Mouse (Mus musculus) ES-Bruce4 (cell line): ENCODE data around the gene Foxp1. TPM values are rescaled to one million over a fixed set of nuclear protein-coding genes. Genes with fewer than 3 reads are reported as not detected.

Experiments
- H3K27ac ChIP-seq: 2 replicates; pipeline ENCODE4 v1.5.1; 2012; ENCODE audit warnings: low read length, inconsistent platforms; ENCODE audit not compliant: insufficient read depth
- H3K27me3 ChIP-seq: 2 replicates; pipeline ENCODE4 v1.6.1; 2012; ENCODE audit warnings: mild to moderate bottlenecking, low read length, inconsistent platforms; ENCODE audit not compliant: control insufficient read depth, poor library complexity, insufficient read depth, severe bottlenecking
- H3K36me3 ChIP-seq: 2 replicates; pipeline ENCODE4 v1.6.1; 2012; ENCODE audit warnings: inconsistent platforms, mild to moderate bottlenecking, low read length, moderate library complexity; ENCODE audit not compliant: control insufficient read depth, poor library complexity, insufficient read depth, severe bottlenecking
- H3K4me1 ChIP-seq: one replicate; pipeline ENCODE4 v1.8.1; 2011; ENCODE audit warnings: low read length; ENCODE audit not compliant: control insufficient read depth, insufficient read depth
- H3K4me3 ChIP-seq: 2 replicates; pipeline ENCODE4 v1.5.1; 2011; ENCODE audit warnings: low read depth, mild to moderate bottlenecking, low read length
- H3K9ac ChIP-seq: 2 replicates; pipeline ENCODE4 v1.6.1; 2012; ENCODE audit warnings: low read depth, mild to moderate bottlenecking, inconsistent platforms; ENCODE audit not compliant: poor library complexity, severe bottlenecking
- H3K9me3 ChIP-seq: replicated peaks from 2 replicates; pipeline ENCODE4 v1.6.1; 2012; ENCODE audit warnings: mild to moderate bottlenecking, low read length, inconsistent platforms; ENCODE audit not compliant: control insufficient read depth, poor library complexity, insufficient read depth, severe bottlenecking
- CTCF ChIP-seq: IDR thresholded peaks from one replicate; pipeline ENCODE4 v1.8.1; 2011; ENCODE audit warnings: low read depth, low read length
- EP300 ChIP-seq: IDR thresholded peaks from 2 replicates; pipeline ENCODE4 v1.6.1; 2011; ENCODE audit warnings: low read depth, low read length; ENCODE audit not compliant: insufficient read depth
- POLR2A ChIP-seq: IDR thresholded peaks from one replicate; pipeline ENCODE4 v1.8.1; 2011; ENCODE audit warnings: low read length; ENCODE audit not compliant: insufficient read depth
- polyA plus RNA-seq: library from polyadenylated mRNA; stranded (reverse); fragments of >200 nt; gene quantifications from 2 replicates; pipeline ENCODE4 v1.2.4, GENCODE M21; 2011; ENCODE audit warnings: low read depth; ENCODE audit not compliant: missing spikeins, insufficient read depth, insufficient read length

Gene Foxp1
- polyA plus RNA-seq, 1 experiment = 33.5 TPM

DNA sequence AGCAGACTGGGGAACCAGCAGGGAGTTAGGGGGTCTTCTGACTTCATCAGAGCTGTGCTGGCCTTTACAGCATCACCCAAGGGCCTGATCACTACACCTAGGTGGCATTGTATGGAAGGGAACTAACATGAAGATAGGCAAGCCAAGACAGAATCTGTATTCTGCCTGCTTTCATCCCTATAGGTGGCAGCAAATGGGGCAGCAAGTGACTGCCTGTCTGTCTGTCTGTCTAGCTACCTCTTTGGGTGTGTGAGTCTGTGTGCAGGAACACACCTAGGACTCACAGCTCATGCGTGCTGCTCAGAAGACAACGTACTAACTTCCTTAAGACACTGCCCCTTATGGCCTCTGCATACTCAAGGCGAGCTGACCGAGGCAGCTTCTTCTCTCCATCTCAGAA, 147.1 kb downstream of the Foxp1 start:
- Histone ChIP-seq H3K9me3 (no peaks in the 10 kb centered on the region), H3K4me1 (peaks cover 12% of the 10 kb centered on the region), H3K9ac (no peak overlapping the region), H3K27me3 (no peaks in the 10 kb centered on the region), H3K27ac (no peak overlapping the region), H3K4me3 (no peak overlapping the region), H3K36me3 (no peaks in the 10 kb centered on the region)
- TF ChIP-seq CTCF (no peak), EP300 (no peak)

DNA sequence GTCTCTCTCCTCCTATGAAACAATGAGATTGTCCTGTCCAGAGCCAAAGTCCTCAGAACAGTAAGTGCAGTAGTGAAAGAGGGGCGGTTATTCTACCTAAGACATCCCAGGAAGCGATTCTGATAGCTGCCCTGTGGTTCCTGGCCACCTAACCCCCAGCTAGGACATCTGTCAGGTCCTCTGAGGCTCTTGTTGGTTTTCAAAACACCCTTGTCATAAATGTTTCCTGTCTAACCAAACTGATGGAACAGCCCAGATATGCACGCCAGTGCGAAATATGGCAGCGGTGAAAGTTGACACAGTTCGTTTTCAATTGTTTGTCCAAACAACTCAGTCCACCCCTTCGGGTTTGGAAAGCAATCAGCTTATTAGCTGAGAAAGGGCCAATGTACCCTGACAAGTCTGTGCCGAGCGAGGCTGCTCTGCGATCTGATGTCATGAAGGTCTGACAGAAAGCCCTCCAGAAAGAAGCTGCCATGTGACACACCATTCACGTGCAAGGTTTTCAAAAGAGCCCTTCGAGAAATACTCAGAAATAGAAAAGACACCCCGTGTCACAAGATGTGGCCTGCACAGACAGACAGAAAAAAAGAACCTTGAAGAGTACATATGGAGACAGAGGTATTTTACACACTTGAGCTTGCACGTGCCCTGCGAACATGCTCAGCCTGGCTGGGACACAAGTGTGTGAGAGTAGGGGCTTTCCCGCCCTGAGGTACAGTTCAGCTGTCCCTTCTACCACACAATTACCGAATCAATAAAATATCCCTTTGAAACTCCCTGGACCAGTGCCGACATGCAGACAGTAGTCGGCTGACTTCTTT, 147.9 kb downstream of the Foxp1 start:
- Histone ChIP-seq H3K9me3 (no peaks in the 10 kb centered on the region), H3K9ac (no peak overlapping the region), H3K27me3 (no peaks in the 10 kb centered on the region), H3K27ac (no peak overlapping the region), H3K4me3 (no peak overlapping the region), H3K36me3 (no peaks in the 10 kb centered on the region), H3K4me1 (peaks cover 9% of the 10 kb centered on the region)
- TF ChIP-seq POLR2A (no peak), EP300 (no peak), CTCF (no peak)

DNA sequence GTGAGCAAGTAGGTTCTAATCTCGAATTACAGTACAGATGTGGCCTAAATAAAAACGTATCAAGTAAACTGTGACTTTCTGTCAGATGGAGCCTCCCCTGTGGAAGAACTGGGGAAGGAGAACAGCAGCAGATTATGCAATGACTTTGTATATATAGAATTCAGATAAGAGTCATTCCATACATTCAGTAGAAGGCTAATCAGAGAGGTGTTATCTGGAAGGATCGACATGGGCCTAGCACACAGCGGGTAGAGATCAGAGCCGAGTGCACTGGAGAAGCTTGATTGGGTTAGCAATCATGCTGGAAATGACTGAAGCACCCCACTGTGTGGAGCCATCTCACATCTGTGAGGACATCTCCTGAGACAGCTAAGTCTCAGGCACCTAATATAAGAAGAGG, 150.1 kb downstream of the Foxp1 start:
- Histone ChIP-seq H3K36me3 (no peaks in the 10 kb centered on the region), H3K9ac (no peak overlapping the region), H3K27me3 (no peaks in the 10 kb centered on the region), H3K27ac (no peak overlapping the region), H3K4me1 (peaks cover 6% of the 10 kb centered on the region), H3K9me3 (no peaks in the 10 kb centered on the region), H3K4me3 (no peak overlapping the region)
- no peak for TF ChIP-seq CTCF
- TF ChIP-seq EP300 = no peak
- no peak for TF ChIP-seq POLR2A

DNA sequence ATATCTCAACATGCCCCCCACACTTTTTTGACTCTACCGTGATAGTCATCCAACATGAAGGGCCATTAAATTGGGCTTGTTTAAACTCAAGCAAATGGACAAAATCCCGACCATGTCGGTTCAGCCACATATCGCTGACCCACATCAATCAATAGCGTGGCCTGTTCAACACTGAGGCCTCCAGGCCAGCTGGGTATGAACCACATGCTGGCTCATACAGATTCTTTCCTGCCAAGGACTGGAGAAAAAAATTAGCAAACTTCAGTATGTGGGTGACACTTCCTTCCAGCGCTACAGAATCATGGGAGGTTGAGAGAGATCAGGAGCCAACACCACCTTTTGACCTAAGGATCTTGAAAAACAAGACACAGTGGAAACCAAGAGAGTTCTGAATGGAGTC, 150.5 kb downstream of the Foxp1 start:
- H3K4me1 ChIP-seq = peaks cover 3% of the 10 kb centered on the region
- H3K9ac ChIP-seq = no peak overlapping the region
- no peaks in the 10 kb centered on the region for H3K27me3 ChIP-seq
- TF ChIP-seq CTCF (no peak), EP300 (no peak), POLR2A (no peak)
- no peaks in the 10 kb centered on the region for H3K36me3 ChIP-seq
- no peaks in the 10 kb centered on the region for H3K9me3 ChIP-seq
- H3K4me3 ChIP-seq = no peak overlapping the region
- H3K27ac ChIP-seq = no peak overlapping the region

DNA sequence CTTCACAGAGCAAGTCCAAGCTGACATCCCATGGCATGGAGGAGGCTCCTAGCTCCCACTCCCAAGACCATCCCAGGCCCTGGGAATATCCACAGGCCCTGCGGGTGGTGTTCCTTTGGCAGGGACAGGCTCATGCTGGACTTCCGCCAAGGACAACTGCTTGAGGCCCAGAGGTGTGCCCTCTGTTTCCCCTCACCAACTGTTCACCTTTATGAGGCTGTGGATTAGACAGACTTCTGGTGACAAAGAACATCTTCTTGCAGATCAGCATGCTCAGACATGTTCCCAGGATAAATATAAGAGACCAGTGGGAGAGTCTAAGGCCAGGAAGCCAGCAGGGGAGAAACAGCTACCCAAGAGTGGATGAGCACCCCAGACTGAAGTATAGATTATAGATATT, 152.6 kb downstream of the Foxp1 start:
- TF ChIP-seq POLR2A (no peak), EP300 (no peak), CTCF (no peak)
- no peaks in the 10 kb centered on the region for H3K9me3 ChIP-seq
- no peaks in the 10 kb centered on the region for H3K4me1 ChIP-seq
- H3K36me3 ChIP-seq = no peaks in the 10 kb centered on the region
- no peak overlapping the region for H3K9ac ChIP-seq
- no peaks in the 10 kb centered on the region for H3K27me3 ChIP-seq
- H3K4me3 ChIP-seq = no peak overlapping the region
- no peak overlapping the region for H3K27ac ChIP-seq

DNA sequence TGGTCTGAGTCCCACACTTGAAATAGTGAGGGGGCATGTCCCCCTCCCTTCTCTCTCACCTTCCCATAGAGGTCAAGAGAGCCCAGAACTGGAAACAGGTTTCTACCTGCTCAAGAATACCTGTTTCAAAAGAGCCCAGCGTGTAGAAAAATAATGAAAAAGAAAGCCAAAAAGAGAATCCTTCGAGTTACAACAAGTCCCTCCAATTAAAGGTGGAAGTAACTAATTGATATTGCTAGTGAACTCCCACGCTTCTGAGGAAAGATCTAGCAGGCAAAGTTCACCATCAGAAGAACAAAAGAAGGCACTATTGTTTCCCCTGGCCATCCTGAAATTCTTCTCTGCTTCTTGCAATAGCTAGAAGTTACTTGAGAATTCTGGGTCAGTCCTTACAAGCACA, 153.4 kb downstream of the Foxp1 start:
- Histone ChIP-seq H3K9ac (no peak overlapping the region), H3K27ac (no peak overlapping the region), H3K36me3 (no peaks in the 10 kb centered on the region), H3K4me1 (no peaks in the 10 kb centered on the region), H3K9me3 (no peaks in the 10 kb centered on the region), H3K27me3 (no peaks in the 10 kb centered on the region), H3K4me3 (no peak overlapping the region)
- TF ChIP-seq CTCF = no peak
- TF ChIP-seq POLR2A = no peak
